Mouse (Mus musculus): ENCODE measurements at regions not wholly inside any gene's neighbourhood (a gene's known extent, or its start where the extent isn't known, plus 50 kb on each side); places are given as distances from the start of the nearest gene placed in this dataset.

GRCm38 (mm10) chr2:9658880-9659279 lies 222.2 kb upstream of the 4930412O13Rik start:
- H3K9ac ChIP-seq (replicated peaks) = no peak overlapping the region
- no peaks in the 10 kb centered on the region for H3K27me3 ChIP-seq
- H3K9me3 ChIP-seq = no peaks in the 10 kb centered on the region
- H3K4me1 ChIP-seq = no peaks in the 10 kb centered on the region
- ATAC-seq (ENCODE audit: low FRiP score, low read depth) = no peak
- no peak overlapping the region for H3K4me3 ChIP-seq
- 94% methylated on average over 4 of the region's 4 CpGs for WGBS
- H3K4me2 ChIP-seq (replicated peaks) = no peak overlapping the region
- H3K36me3 ChIP-seq = no peaks in the 10 kb centered on the region
- no peak overlapping the region for H3K27ac ChIP-seq (replicated peaks)

- 75% methylated on average over 4 of the region's 4 CpGs for WGBS
- ATAC-seq (ENCODE audit: low FRiP score, low read depth) = no peak
- no peaks in the 10 kb centered on the region for H3K4me1 ChIP-seq
- no peaks in the 10 kb centered on the region for H3K9me3 ChIP-seq
- H3K27me3 ChIP-seq = no peaks in the 10 kb centered on the region
- no peak overlapping the region for H3K9ac ChIP-seq (replicated peaks)
- H3K36me3 ChIP-seq = no peaks in the 10 kb centered on the region
- no peak overlapping the region for H3K27ac ChIP-seq (replicated peaks)
- H3K4me3 ChIP-seq = no peak overlapping the region
- no peak overlapping the region for H3K4me2 ChIP-seq (replicated peaks)
These were observed 211.4 kb upstream of the 4930412O13Rik start for GRCm38 (mm10) chr2:9669621-9670020.

- 78% methylated on average over 7 of the region's 7 CpGs for WGBS
- Histone ChIP-seq H3K9ac (replicated peaks) (no peak overlapping the region), H3K27ac (replicated peaks) (no peak overlapping the region), H3K4me1 (no peaks in the 10 kb centered on the region), H3K4me2 (replicated peaks) (no peak overlapping the region), H3K27me3 (no peaks in the 10 kb centered on the region), H3K36me3 (no peaks in the 10 kb centered on the region), H3K9me3 (no peaks in the 10 kb centered on the region), H3K4me3 (no peak overlapping the region)
- ATAC-seq (ENCODE audit: low FRiP score, low read depth) = no peak
These were observed 199.3 kb upstream of the 4930412O13Rik start for GRCm38 (mm10) chr2:9681691-9682152.

- Histone ChIP-seq H3K4me1 (no peaks in the 10 kb centered on the region), H3K36me3 (no peaks in the 10 kb centered on the region), H3K9me3 (no peaks in the 10 kb centered on the region), H3K27me3 (no peaks in the 10 kb centered on the region), H3K4me2 (replicated peaks) (no peak overlapping the region), H3K4me3 (no peak overlapping the region), H3K27ac (replicated peaks) (no peak overlapping the region), H3K9ac (replicated peaks) (no peak overlapping the region)
- no peak for ATAC-seq (ENCODE audit: low FRiP score, low read depth)
- 86% methylated on average over 2 of the region's 2 CpGs for WGBS
These were observed 197.3 kb upstream of the 4930412O13Rik start for GRCm38 (mm10) chr2:9683673-9684210.

- H3K4me2 ChIP-seq (replicated peaks) = no peak overlapping the region
- H3K9ac ChIP-seq (replicated peaks) = no peak overlapping the region
- no peaks in the 10 kb centered on the region for H3K27me3 ChIP-seq
- no peak for ATAC-seq (ENCODE audit: low FRiP score, low read depth)
- WGBS = 93% methylated on average over 7 of the region's 7 CpGs
- H3K9me3 ChIP-seq = no peaks in the 10 kb centered on the region
- no peak overlapping the region for H3K4me3 ChIP-seq
- H3K36me3 ChIP-seq = no peaks in the 10 kb centered on the region
- no peaks in the 10 kb centered on the region for H3K4me1 ChIP-seq
- H3K27ac ChIP-seq (replicated peaks) = no peak overlapping the region
These were observed 192.9 kb upstream of the 4930412O13Rik start for GRCm38 (mm10) chr2:9688176-9688575.

- Histone ChIP-seq H3K4me1 (no peaks in the 10 kb centered on the region), H3K4me3 (no peak overlapping the region), H3K27me3 (no peaks in the 10 kb centered on the region), H3K36me3 (no peaks in the 10 kb centered on the region), H3K9ac (replicated peaks) (no peak overlapping the region), H3K27ac (replicated peaks) (no peak overlapping the region), H3K9me3 (no peaks in the 10 kb centered on the region), H3K4me2 (replicated peaks) (no peak overlapping the region)
- ATAC-seq (ENCODE audit: low FRiP score, low read depth) = no peak
- 88% methylated on average over 5 of the region's 5 CpGs for WGBS
These were observed 191.5 kb upstream of the 4930412O13Rik start for GRCm38 (mm10) chr2:9689518-9689917.

GRCm38 (mm10) chr2:9691506-9691905 lies 189.5 kb upstream of the 4930412O13Rik start:
- WGBS = 69% methylated on average over 5 of the region's 5 CpGs
- Histone ChIP-seq H3K4me1 (no peaks in the 10 kb centered on the region), H3K4me2 (replicated peaks) (no peak overlapping the region), H3K36me3 (no peaks in the 10 kb centered on the region), H3K4me3 (no peak overlapping the region), H3K27ac (replicated peaks) (no peak overlapping the region), H3K9me3 (no peaks in the 10 kb centered on the region), H3K27me3 (no peaks in the 10 kb centered on the region), H3K9ac (replicated peaks) (no peak overlapping the region)
- ATAC-seq (ENCODE audit: low FRiP score, low read depth) = no peak

GRCm38 (mm10) chr2:9691906-9692305 lies 189.1 kb upstream of the 4930412O13Rik start:
- ATAC-seq (ENCODE audit: low FRiP score, low read depth) = no peak
- Histone ChIP-seq H3K27ac (replicated peaks) (no peak overlapping the region), H3K9me3 (no peaks in the 10 kb centered on the region), H3K4me1 (no peaks in the 10 kb centered on the region), H3K9ac (replicated peaks) (no peak overlapping the region), H3K4me3 (no peak overlapping the region), H3K36me3 (no peaks in the 10 kb centered on the region), H3K27me3 (no peaks in the 10 kb centered on the region), H3K4me2 (replicated peaks) (no peak overlapping the region)
- WGBS = 83% methylated on average over 8 of the region's 8 CpGs

GRCm38 (mm10) chr2:9693351-9693750 lies 187.7 kb upstream of the 4930412O13Rik start:
- no peak for ATAC-seq (ENCODE audit: low FRiP score, low read depth)
- no peak overlapping the region for H3K4me3 ChIP-seq
- no peaks in the 10 kb centered on the region for H3K27me3 ChIP-seq
- no peaks in the 10 kb centered on the region for H3K9me3 ChIP-seq
- WGBS = 76% methylated on average over 9 of the region's 9 CpGs
- no peaks in the 10 kb centered on the region for H3K4me1 ChIP-seq
- no peak overlapping the region for H3K27ac ChIP-seq (replicated peaks)
- no peak overlapping the region for H3K4me2 ChIP-seq (replicated peaks)
- H3K36me3 ChIP-seq = no peaks in the 10 kb centered on the region
- no peak overlapping the region for H3K9ac ChIP-seq (replicated peaks)

- Histone ChIP-seq H3K9ac (replicated peaks) (no peak overlapping the region), H3K36me3 (no peaks in the 10 kb centered on the region), H3K27me3 (no peaks in the 10 kb centered on the region), H3K4me3 (no peak overlapping the region), H3K4me2 (replicated peaks) (no peak overlapping the region), H3K9me3 (no peaks in the 10 kb centered on the region), H3K27ac (replicated peaks) (no peak overlapping the region), H3K4me1 (no peaks in the 10 kb centered on the region)
- no peak for ATAC-seq (ENCODE audit: low FRiP score, low read depth)
- 91% methylated on average over 8 of the region's 8 CpGs for WGBS
These were observed 186.9 kb upstream of the 4930412O13Rik start for GRCm38 (mm10) chr2:9694178-9694577.

- no peaks in the 10 kb centered on the region for H3K4me1 ChIP-seq
- H3K4me2 ChIP-seq (replicated peaks) = no peak overlapping the region
- H3K27ac ChIP-seq (replicated peaks) = no peak overlapping the region
- no peaks in the 10 kb centered on the region for H3K36me3 ChIP-seq
- WGBS = 81% methylated on average over 6 of the region's 6 CpGs
- H3K4me3 ChIP-seq = no peak overlapping the region
- no peaks in the 10 kb centered on the region for H3K9me3 ChIP-seq
- ATAC-seq (ENCODE audit: low FRiP score, low read depth) = no peak
- no peaks in the 10 kb centered on the region for H3K27me3 ChIP-seq
- H3K9ac ChIP-seq (replicated peaks) = no peak overlapping the region
These were observed 183.3 kb upstream of the 4930412O13Rik start for GRCm38 (mm10) chr2:9697591-9698345.

GRCm38 (mm10) chr2:9704266-9704665 lies 176.8 kb upstream of the 4930412O13Rik start:
- 80% methylated on average over 3 of the region's 3 CpGs for WGBS
- Histone ChIP-seq H3K27me3 (no peaks in the 10 kb centered on the region), H3K9ac (replicated peaks) (no peak overlapping the region), H3K9me3 (no peaks in the 10 kb centered on the region), H3K4me2 (replicated peaks) (no peak overlapping the region), H3K27ac (replicated peaks) (no peak overlapping the region), H3K4me1 (no peaks in the 10 kb centered on the region), H3K4me3 (no peak overlapping the region), H3K36me3 (no peaks in the 10 kb centered on the region)
- no peak for ATAC-seq (ENCODE audit: low FRiP score, low read depth)

- Histone ChIP-seq H3K9ac (replicated peaks) (no peak overlapping the region), H3K4me2 (replicated peaks) (no peak overlapping the region), H3K4me3 (no peak overlapping the region), H3K4me1 (no peaks in the 10 kb centered on the region), H3K27me3 (no peaks in the 10 kb centered on the region), H3K9me3 (no peaks in the 10 kb centered on the region), H3K27ac (replicated peaks) (no peak overlapping the region), H3K36me3 (no peaks in the 10 kb centered on the region)
- WGBS = 85% methylated on average over 7 of the region's 7 CpGs
- ATAC-seq (ENCODE audit: low FRiP score, low read depth) = no peak
These were observed 171.6 kb upstream of the 4930412O13Rik start for GRCm38 (mm10) chr2:9709466-9709865.

Measured in midbrain, embryonic 12.5 days (tissue).